Mouse (Mus musculus) kidney, embryonic 16.5 days (tissue): Measurements from ENCODE around the gene Olfr1283. TPM values are rescaled to one million over a fixed set of nuclear protein-coding genes. Genes with fewer than 3 reads are reported as not detected.
"Not testable (repeated sequence)": the region's sequence is repeated elsewhere in the genome, so short reads cannot be mapped to it uniquely, and the experiment has no call there.

ENCODE experiments used
- ATAC-seq: fragments of 200-750 bp; cut with Nextera tagmentation; 2 replicates; pipeline ENCODE4 v1.8.0; 2017; ENCODE audit warnings: moderate TSS enrichment; ENCODE audit not compliant: low FRiP score, low TSS enrichment
- H3K27ac ChIP-seq: fragments of 300-500 bp; sonication (generic); 2 replicates; pipeline ENCODE4 v1.5.1; 2014; ENCODE audit warnings: low read length
- H3K27me3 ChIP-seq: fragments of 300-500 bp; sonication (generic); 2 replicates; pipeline ENCODE4 v1.6.1; 2014; ENCODE audit warnings: low read length, control low read depth, mixed read lengths; ENCODE audit not compliant: insufficient read depth
- H3K36me3 ChIP-seq: fragments of 300-500 bp; sonication (generic); 2 replicates; pipeline ENCODE4 v1.6.1; 2014; ENCODE audit warnings: low read length, control low read depth, mixed read lengths; ENCODE audit not compliant: insufficient read depth
- H3K4me1 ChIP-seq: fragments of 300-500 bp; sonication (generic); 2 replicates; pipeline ENCODE4 v1.6.1; 2014; ENCODE audit warnings: low read length, control low read depth, mixed read lengths; ENCODE audit not compliant: insufficient read depth
- H3K4me2 ChIP-seq: fragments of 300-500 bp; sonication (generic); replicated peaks from 2 replicates; pipeline ENCODE4 v1.6.1; 2014; ENCODE audit warnings: low read depth, low read length
- H3K4me3 ChIP-seq: fragments of 300-500 bp; sonication (generic); 2 replicates; pipeline ENCODE4 v1.5.1; 2014; ENCODE audit warnings: mild to moderate bottlenecking, low read length
- H3K9ac ChIP-seq: fragments of 300-500 bp; sonication (generic); replicated peaks from 2 replicates; pipeline ENCODE4 v1.6.1; 2014; ENCODE audit warnings: low read length
- H3K9me3 ChIP-seq: fragments of 300-500 bp; sonication (generic); 2 replicates; pipeline ENCODE4 v1.6.1; 2016; ENCODE audit warnings: low read length, control low read depth
- WGBS: fragments of 180-500 bp; shearing (Covaris S2); extraction: QIAGEN DNeasy Blood & Tissue Kit; methylation state at CpG from one replicate; pipeline ENCODE4 v1.1.7; 2014; 5-methylcytosine and 5-hydroxymethylcytosine counted together
- polyA plus RNA-seq: library from polyadenylated mRNA; unstranded; fragments of >200 nt; fragmentation: Nextera tagmentation; extraction: Ambion mirVana; gene quantifications from 2 replicates; pipeline ENCODE4 v1.2.1, GENCODE M21; 2015

Gene Olfr1283
- not detected in 2 replicates for polyA plus RNA-seq

DNA sequence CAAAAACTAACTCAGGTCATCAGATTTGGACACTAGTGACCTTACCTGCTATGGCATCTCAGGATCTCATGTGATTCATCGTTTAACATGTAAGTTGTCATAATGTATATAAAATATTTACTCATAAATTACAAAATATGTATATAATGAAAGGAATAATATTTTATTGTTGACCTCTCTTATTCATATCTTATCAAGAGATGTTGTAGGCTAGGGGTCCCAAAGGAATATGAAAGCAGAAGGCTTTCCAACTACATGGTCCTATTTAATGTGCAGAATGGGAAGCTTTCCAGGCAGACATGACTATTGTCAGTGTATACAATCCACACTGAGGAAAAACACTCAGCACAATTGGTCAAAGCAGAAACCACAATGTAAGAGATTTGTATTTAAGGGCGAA lies at the start of gene Olfr1283:
Gene Olfr1283 (plus strand): TSS at position 301 of the 400 bp plus-strand sequence.
- no peak within 1 kb of the TSS for H3K4me2 ChIP-seq
- no peak within 1 kb of the TSS for H3K4me3 ChIP-seq
- no peaks in the 10 kb centered on the region for H3K27me3 ChIP-seq
- no peak within 1 kb of the TSS for H3K9ac ChIP-seq
- no peaks in the 10 kb centered on the region for H3K9me3 ChIP-seq
- no peaks in the 10 kb centered on the region for H3K4me1 ChIP-seq
- ATAC-seq: no peak
- no peaks in the 10 kb centered on the region for H3K36me3 ChIP-seq
- 73% methylated on average over 2 of the region's 2 CpGs for WGBS
- H3K27ac ChIP-seq: no peak within 1 kb of the TSS

DNA sequence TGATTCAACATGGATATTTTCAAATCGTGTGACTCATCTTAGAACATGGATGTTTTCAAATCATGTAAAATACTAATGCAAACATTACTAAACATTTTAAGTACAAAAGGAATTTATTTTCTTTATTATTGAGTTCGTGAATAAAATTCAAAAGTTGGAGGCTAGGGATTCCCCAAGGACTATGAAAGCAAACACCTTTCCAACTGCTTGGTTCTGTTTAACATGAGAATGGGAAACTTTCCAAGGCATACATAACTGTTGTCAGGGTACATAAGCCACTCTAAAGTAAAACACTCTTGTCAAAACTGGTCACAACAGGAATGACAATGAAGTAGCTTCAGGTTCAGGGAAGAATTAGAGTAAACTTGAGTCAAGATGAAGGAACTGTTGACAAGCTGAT lies 40.4 kb upstream of the Olfr1283 start, which contains the start of gene Olfr1281:
Gene Olfr1281 (plus strand): TSS at position 301 of the 400 bp plus-strand sequence.
- Histone ChIP-seq H3K4me2 (no peak within 1 kb of the TSS), H3K27ac (no peak within 1 kb of the TSS), H3K4me3 (no peak within 1 kb of the TSS), H3K9ac (no peak within 1 kb of the TSS), H3K27me3 (no peaks in the 10 kb centered on the region), H3K4me1 (no peaks in the 10 kb centered on the region), H3K36me3 (no peaks in the 10 kb centered on the region), H3K9me3 (no peaks in the 10 kb centered on the region)
- WGBS: 77% methylated on average over 2 of the region's 2 CpGs
- no peak for ATAC-seq

DNA sequence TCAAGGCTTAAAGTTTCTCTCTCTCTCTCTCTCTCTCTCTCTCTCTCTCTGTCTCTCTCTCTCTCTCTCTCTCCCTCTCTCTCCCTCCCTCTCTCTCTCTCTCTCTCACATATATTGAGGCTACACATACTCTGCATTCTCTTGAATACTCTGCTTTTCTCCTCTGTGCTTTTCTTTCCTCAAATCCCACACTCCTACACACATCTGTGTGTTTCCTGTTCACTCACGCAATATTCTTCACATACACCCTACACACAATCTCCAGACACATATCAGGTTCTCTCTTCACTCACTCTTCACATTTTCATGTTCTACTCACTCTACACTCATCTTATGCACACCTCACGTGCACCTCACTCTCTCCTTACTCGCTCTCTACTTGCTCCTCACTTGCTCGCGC lies 32.9 kb upstream of the Olfr1283 start:
- not testable (repeated sequence) for H3K9me3 ChIP-seq, H3K4me1 ChIP-seq, ATAC-seq, H3K9ac ChIP-seq, H3K4me2 ChIP-seq, H3K27me3 ChIP-seq, H3K4me3 ChIP-seq, H3K27ac ChIP-seq, H3K36me3 ChIP-seq
- WGBS: 87% methylated on average over 5 of the region's 5 CpGs

GRCm38 (mm10) chr2:111335976-111336375 lies 30.6 kb upstream of the Olfr1283 start, which contains the start of gene Olfr1282:
Olfr1282 (minus strand) TSS chr2:111336076.
- no peak for ATAC-seq

GRCm38 (mm10) chr2:111375222-111375621 lies 8.6 kb downstream of the Olfr1283 start, which contains the start of gene Olfr1284:
Olfr1284 (plus strand) TSS chr2:111375522.
- no peak within 1 kb of the TSS for H3K4me3 ChIP-seq
- no peak within 1 kb of the TSS for H3K9ac ChIP-seq
- no peak within 1 kb of the TSS for H3K4me2 ChIP-seq
- WGBS: 95% methylated on average over 1 of the region's 1 CpGs
- no peaks in the 10 kb centered on the region for H3K27me3 ChIP-seq
- H3K27ac ChIP-seq: no peak within 1 kb of the TSS
- H3K9me3 ChIP-seq: no peaks in the 10 kb centered on the region
- H3K36me3 ChIP-seq: no peaks in the 10 kb centered on the region
- no peaks in the 10 kb centered on the region for H3K4me1 ChIP-seq
- ATAC-seq: no peak

More at GRCm38 (mm10) chr2:111335976-111336375, 30.6 kb upstream of the Olfr1283 start, which contains the start of gene Olfr1282:
- Histone ChIP-seq H3K36me3 (no peaks in the 10 kb centered on the region), H3K27ac (no peak within 1 kb of the TSS), H3K9me3 (no peaks in the 10 kb centered on the region), H3K4me2 (no peak within 1 kb of the TSS), H3K27me3 (no peaks in the 10 kb centered on the region), H3K9ac (no peak within 1 kb of the TSS), H3K4me3 (no peak within 1 kb of the TSS), H3K4me1 (no peaks in the 10 kb centered on the region)
- WGBS: 77% methylated on average over 2 of the region's 2 CpGs

Other genes with a start within 250 kb of the Olfr1283 start
- not detected in 2 replicates for gene Gm15130, start 213.9 kb upstream of the Olfr1283 start, polyA plus RNA-seq
- gene 4930430A15Rik, start 137.2 kb upstream of the Olfr1283 start, polyA plus RNA-seq: not detected in 2 replicates
- gene Olfr1275, start 131.5 kb upstream of the Olfr1283 start, polyA plus RNA-seq: not detected in 2 replicates
- gene Olfr1276, start 112.3 kb upstream of the Olfr1283 start, polyA plus RNA-seq: not detected in 2 replicates
- gene Olfr1277, start 92.7 kb upstream of the Olfr1283 start, polyA plus RNA-seq: not detected in 2 replicates
- gene Olfr1278, start 76.7 kb upstream of the Olfr1283 start, polyA plus RNA-seq: not detected in 2 replicates
- not detected in 2 replicates for gene Olfr1279, start 66.2 kb upstream of the Olfr1283 start, polyA plus RNA-seq
- gene Olfr1280, start 52.8 kb upstream of the Olfr1283 start, polyA plus RNA-seq: not detected in 2 replicates
- gene Olfr1281, start 40.3 kb upstream of the Olfr1283 start, polyA plus RNA-seq: not detected in 2 replicates
- not detected in 2 replicates for gene Olfr1282, start 30.7 kb upstream of the Olfr1283 start, polyA plus RNA-seq
- gene Olfr1284, start 8.7 kb downstream of the Olfr1283 start, polyA plus RNA-seq: not detected in 2 replicates
- not detected in 2 replicates for gene Olfr1286, start 56.3 kb downstream of the Olfr1283 start, polyA plus RNA-seq
- gene Olfr1287, start 82.4 kb downstream of the Olfr1283 start, polyA plus RNA-seq: not detected in 2 replicates
- gene Olfr1288, start 107.3 kb downstream of the Olfr1283 start, polyA plus RNA-seq: not detected in 2 replicates
- gene Olfr1289, start 114.0 kb downstream of the Olfr1283 start, polyA plus RNA-seq: not detected in 2 replicates
- gene Olfr1290, start 127.0 kb downstream of the Olfr1283 start, polyA plus RNA-seq: not detected in 2 replicates
- not detected in 2 replicates for gene Olfr1291-ps1, start 130.4 kb downstream of the Olfr1283 start, polyA plus RNA-seq
- gene Olfr1293-ps, start 158.4 kb downstream of the Olfr1283 start, polyA plus RNA-seq: not detected in 2 replicates
- not detected in 2 replicates for gene Olfr1294, start 173.5 kb downstream of the Olfr1283 start, polyA plus RNA-seq
- not detected in 2 replicates for gene Olfr1295, start 202.9 kb downstream of the Olfr1283 start, polyA plus RNA-seq